Mouse (Mus musculus): ENCODE data around the gene Mmaa.

- no peak for TF ChIP-seq POLR2A (IDR thresholded peaks at IDR 0.05; ENCODE audit: borderline replicate concordance, control insufficient read depth, low read depth, low read length)
- no peak for TF ChIP-seq CTCF (IDR thresholded peaks at IDR 0.05; ENCODE audit: control insufficient read depth, insufficient read depth, low read length)
These were observed 69.2 kb downstream of the Mmaa start for GRCm38 (mm10) chr8:79225586-79225985.
